In the genomic region with DNA sequence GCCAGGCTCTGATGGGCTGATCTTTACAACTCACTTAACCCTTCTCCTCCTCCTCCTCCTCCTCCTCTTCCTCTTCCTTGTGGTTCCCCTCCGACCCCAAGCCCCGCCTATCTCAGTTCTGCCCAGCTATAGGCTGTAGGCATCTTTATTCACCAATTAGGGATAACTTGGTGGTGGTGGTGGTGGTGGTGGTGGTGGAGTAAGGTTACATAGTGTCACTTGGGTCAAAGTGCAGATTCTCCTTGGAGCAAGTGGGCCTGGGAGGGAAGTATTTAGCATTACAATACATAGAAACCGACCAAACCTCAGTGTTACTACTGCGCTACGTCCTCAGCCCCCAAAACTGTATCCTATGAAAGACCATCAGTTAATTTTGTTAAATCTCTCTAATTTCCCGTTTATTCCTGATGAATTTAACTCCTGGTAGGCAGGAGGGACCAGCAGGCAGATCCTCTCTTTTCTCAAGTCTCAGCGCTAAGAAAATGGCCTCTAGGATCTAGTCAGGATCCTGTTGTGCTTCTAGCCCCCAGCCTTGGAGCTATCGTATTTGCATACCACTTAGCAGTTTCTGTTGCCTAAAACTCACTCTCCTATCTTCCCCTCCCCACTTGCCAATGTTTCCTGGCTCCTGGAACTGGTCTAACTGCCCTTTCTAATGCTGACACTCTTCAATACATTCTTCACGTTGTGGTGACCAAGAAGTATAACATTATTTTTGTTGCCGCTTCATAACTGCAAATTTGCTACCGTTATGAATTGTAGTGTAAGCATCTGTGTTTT, we compare ENCODE assay signal across 8 mouse cellular contexts. TPM values are rescaled to one million over a fixed set of nuclear protein-coding genes. Genes with fewer than 3 reads are reported as not detected.
DNase-seq lines count a peak whose midpoint lies in the region; ATAC-seq lines count a peak whose summit lies in the region.

No protein-coding gene starts in this region.

- peak overlapping the region; percentile 89 for H3K27ac ChIP-seq in heart, embryonic 10.5 days
- H3K27ac ChIP-seq in hindbrain, embryonic 15.5 days (replicated peaks): peak overlapping the region; percentile 97
- peak overlapping the region; percentile 95 for H3K27ac ChIP-seq in midbrain, embryonic 15.5 days

- DNase-seq in heart, embryonic 10.5 days (ENCODE audit: low spot score): no peak
- no peak for DNase-seq in heart, postnatal 14 days
- no peak for DNase-seq in adrenal gland, adult (ENCODE audit: inconsistent age in 2 of 2, low spot score in 1 of 2)
- no peak for DNase-seq in gastrocnemius, postnatal 10 days
- no peak for DNase-seq in frontal cortex, postnatal 36 days (ENCODE audit: low spot score in 2 of 2)

- intact Hi-C loops in heart, postnatal 14 days (cut with DNase I): loop anchor here (5.0 kb wide), 1 partner anchor 106 kb away; no protein-coding TSS in a partner anchor

- no peaks in the 10 kb centered on the region for H3K36me3 ChIP-seq in heart, embryonic 10.5 days
- no peaks in the 10 kb centered on the region for H3K36me3 ChIP-seq in hindbrain, embryonic 15.5 days
- H3K36me3 ChIP-seq in midbrain, embryonic 15.5 days (replicated peaks): no peaks in the 10 kb centered on the region

- peak overlapping the region; percentile 61 for H3K4me2 ChIP-seq in hindbrain, embryonic 15.5 days
- H3K4me2 ChIP-seq in midbrain, embryonic 15.5 days: peak overlapping the region; percentile 57

- 0 out of 2 replicates have a peak, but pooled peaks cover 3% of the 10 kb centered on the region for H3K4me1 ChIP-seq in heart, embryonic 10.5 days
- H3K4me1 ChIP-seq in hindbrain, embryonic 15.5 days (replicated peaks): peaks cover 10% of the 10 kb centered on the region
- peaks cover 22% of the 10 kb centered on the region; the same call in 1 of the 2 replicates for H3K4me1 ChIP-seq in midbrain, embryonic 15.5 days

- 0 out of 2 replicates have a peak, but pooled peaks have one; percentile 1 for ATAC-seq in common myeloid progenitor, adult 5-6 weeks (replicated peaks; ENCODE audit: low read depth, poor library complexity, severe bottlenecking)
- no peak for ATAC-seq in hindbrain, embryonic 15.5 days (ENCODE audit: low FRiP score, low read depth)
- no peak for ATAC-seq in midbrain, embryonic 15.5 days (replicated peaks)

- no peaks in the 10 kb centered on the region for H3K9me3 ChIP-seq in heart, embryonic 10.5 days
- H3K9me3 ChIP-seq in hindbrain, embryonic 15.5 days: no peaks in the 10 kb centered on the region
- H3K9me3 ChIP-seq in midbrain, embryonic 15.5 days: no peaks in the 10 kb centered on the region

- H3K4me3 ChIP-seq in heart, embryonic 10.5 days: no peak overlapping the region; the same call in 1 of the 2 replicates
- H3K4me3 ChIP-seq in hindbrain, embryonic 15.5 days: peak overlapping the region; percentile 35
- H3K4me3 ChIP-seq in midbrain, embryonic 15.5 days: no peak overlapping the region

- 26% methylated on average over 11 of the region's 11 CpGs for WGBS in heart, embryonic 10.5 days
- WGBS in hindbrain, embryonic 15.5 days: 19% methylated on average over 11 of the region's 11 CpGs
- WGBS in midbrain, embryonic 15.5 days: 20% methylated on average over 11 of the region's 11 CpGs

- H3K27me3 ChIP-seq in heart, embryonic 10.5 days (ENCODE audit: insufficient read depth, poor library complexity, severe bottlenecking): peaks cover 82% of the 10 kb centered on the region; the same call in 1 of the 2 replicates
- H3K27me3 ChIP-seq in hindbrain, embryonic 15.5 days: 0 out of 2 replicates have a peak, but pooled peaks cover 4% of the 10 kb centered on the region
- H3K27me3 ChIP-seq in midbrain, embryonic 15.5 days (replicated peaks): peaks cover 13% of the 10 kb centered on the region; the same call in 1 of the 2 replicates

- peak overlapping the region; percentile 57; the same call in 1 of the 2 replicates for H3K9ac ChIP-seq in hindbrain, embryonic 15.5 days
- H3K9ac ChIP-seq in midbrain, embryonic 15.5 days: no peak overlapping the region; the same call in 1 of the 2 replicates

RNA-seq across cellular contexts. Expression of gene Ddx3x, which starts 39.9 kb away (rescaled TPM):
- polyA plus RNA-seq in heart, embryonic 10.5 days (2016; fragmentation: Nextera tagmentation; extraction: Ambion mirVana): 101 and 118 TPM in 2 replicates
- 100 to 1,000 TPM; 131 to 194 TPM for total RNA-seq in heart, postnatal 14 days (2021)
- 557 and 585 TPM in 2 replicates for total RNA-seq in common myeloid progenitor, adult 5-6 weeks (2017)
- polyA plus RNA-seq in hindbrain, embryonic 15.5 days (2015; fragmentation: Nextera tagmentation; extraction: Ambion mirVana): 95.5 and 96.6 TPM in 2 replicates
- polyA plus RNA-seq in midbrain, embryonic 15.5 days (2015; fragmentation: Nextera tagmentation; extraction: Ambion mirVana): 103 and 112 TPM in 2 replicates
- total RNA-seq in gastrocnemius, postnatal 10 days (2021): 100 to 1,000 TPM; 102 to 147 TPM
